Mouse (Mus musculus) kidney, adult 2 months (tissue): ENCODE results near the gene Ntrk1. TPM values are rescaled to one million over a fixed set of nuclear protein-coding genes. Genes with fewer than 3 reads are reported as not detected.
A peak's percentile ranks its signal among the peaks of the same experiment; 100 is the strongest.

Experiments used
- DNase-seq: peaks from one replicate; pipeline ENCODE4 v3.0.0; 2021
- H3K27ac ChIP-seq: fragments of 200-500 bp; 2 replicates; pipeline ENCODE4 v1.5.1; 2012; ENCODE audit warnings: low read depth, low read length, control low read depth, inconsistent platforms; ENCODE audit not compliant: insufficient read depth
- H3K27me3 ChIP-seq: fragments of 200-500 bp; replicated peaks from 2 replicates; pipeline ENCODE4 v1.6.1; 2012; ENCODE audit warnings: mild to moderate bottlenecking, moderate library complexity, low read length, inconsistent platforms; ENCODE audit not compliant: control insufficient read depth, insufficient read depth
- H3K36me3 ChIP-seq: fragments of 200-500 bp; 2 replicates; pipeline ENCODE4 v1.6.1; 2012; ENCODE audit warnings: mild to moderate bottlenecking, moderate library complexity, low read length, inconsistent platforms; ENCODE audit not compliant: control insufficient read depth, insufficient read depth
- H3K4me1 ChIP-seq: fragments of 200-500 bp; 2 replicates; pipeline ENCODE4 v1.6.1; 2011; ENCODE audit warnings: low read length; ENCODE audit not compliant: control insufficient read depth, insufficient read depth
- H3K4me3 ChIP-seq: fragments of 200-500 bp; 2 replicates; pipeline ENCODE4 v1.5.1; 2011; ENCODE audit warnings: mild to moderate bottlenecking, low read depth, low read length, control low read depth; ENCODE audit not compliant: insufficient read depth
- CTCF ChIP-seq: fragments of 200-500 bp; conservative IDR thresholded peaks from 2 replicates; pipeline ENCODE4 v1.5.1; 2011; ENCODE audit warnings: low read depth, mild to moderate bottlenecking, control low read depth, low read length, moderate library complexity, mixed read lengths; ENCODE audit not compliant: insufficient read depth, insufficient read length
- POLR2A ChIP-seq: fragments of 200-500 bp; IDR thresholded peaks from one replicate; pipeline ENCODE4 v1.6.1; 2011; ENCODE audit warnings: low read depth, low read length, control low read depth
- WGBS: fragments of 180-500 bp; shearing (Covaris S2); methylation state at CpG from one replicate; pipeline ENCODE4 v1.1.7; 2018; 5-methylcytosine and 5-hydroxymethylcytosine counted together
- polyA plus RNA-seq: library from polyadenylated mRNA; depleted of rRNA; stranded (reverse); fragments of >200 nt; gene quantifications from 2 replicates; pipeline ENCODE4 v1.2.3, GENCODE M21; 2012

Ntrk1 gene
- polyA plus RNA-seq, 1 experiment, result 4.5 TPM

DNA sequence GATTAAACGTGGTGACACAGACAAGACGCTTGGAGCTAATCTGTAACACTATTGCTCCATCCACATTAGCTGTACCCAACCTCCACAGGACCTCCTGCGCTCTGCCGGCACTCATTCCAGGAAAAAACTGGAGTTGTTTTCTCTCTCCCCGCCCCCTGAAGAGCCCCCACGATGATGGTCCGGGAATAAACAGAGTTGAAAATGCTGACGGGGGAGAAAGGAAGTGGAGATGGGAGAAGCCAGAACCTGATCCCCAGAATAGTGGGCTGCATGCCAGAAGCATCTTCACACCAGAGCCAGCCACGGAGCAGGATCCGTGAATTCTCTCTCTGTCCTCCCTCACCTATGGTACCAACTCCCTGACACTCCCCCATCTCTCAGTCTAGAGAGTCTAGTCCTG lies 30.5 kb downstream of the Ntrk1 start:
- Histone ChIP-seq H3K36me3 (no peaks in the 10 kb centered on the region), H3K4me3 (peak overlapping the region; percentile 43), H3K27ac (peak overlapping the region; percentile 89), H3K4me1 (peaks cover 7% of the 10 kb centered on the region; the same call in 1 of the 2 replicates), H3K27me3 (no peaks in the 10 kb centered on the region)
- 20% methylated on average over 10 of the region's 10 CpGs for WGBS
- no peak for TF ChIP-seq CTCF
- TF ChIP-seq POLR2A, result no peak
- peak; percentile 60 for DNase-seq

DNA sequence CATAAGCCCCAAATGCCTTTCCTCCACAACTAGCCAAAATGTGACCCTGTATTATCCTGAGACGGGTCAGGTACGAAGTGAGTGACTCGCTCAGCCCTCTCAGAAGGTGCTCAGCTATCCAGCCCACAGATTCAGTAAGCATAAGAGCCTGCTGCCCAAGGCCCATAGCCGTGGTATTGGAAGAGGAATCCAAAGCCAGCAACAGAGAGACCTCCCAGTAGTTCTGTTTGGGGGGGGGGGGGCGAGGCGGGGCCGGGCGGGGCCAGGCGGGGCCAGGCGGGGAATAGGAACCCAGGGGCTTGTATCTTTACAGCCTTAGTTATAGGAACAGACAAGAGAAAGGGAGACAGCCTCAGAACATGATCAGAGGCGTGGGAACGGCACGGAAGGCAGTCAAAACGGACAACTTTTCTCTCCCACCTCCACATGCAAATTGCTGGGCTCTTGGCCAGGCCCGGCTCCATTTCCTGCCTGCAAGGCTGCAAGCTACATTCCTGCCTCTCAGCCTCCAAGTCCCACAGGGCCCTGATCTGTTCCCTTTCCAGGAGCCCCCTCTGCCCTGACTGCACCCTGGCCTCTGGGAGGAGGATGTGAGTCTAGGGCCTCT lies 31.2 kb downstream of the Ntrk1 start:
- peak; percentile 88 for DNase-seq
- TF ChIP-seq POLR2A (no peak), CTCF (no peak)
- Histone ChIP-seq H3K27ac (peak overlapping the region; percentile 89; the same call in 1 of the 2 replicates), H3K36me3 (no peaks in the 10 kb centered on the region), H3K4me3 (peak overlapping the region; percentile 43; the same call in 1 of the 2 replicates), H3K4me1 (peaks cover 7% of the 10 kb centered on the region; the same call in 1 of the 2 replicates), H3K27me3 (no peaks in the 10 kb centered on the region)
- 13% methylated on average over 15 of the region's 15 CpGs for WGBS

- 45% methylated on average over 4 of the region's 4 CpGs for WGBS
- Histone ChIP-seq H3K4me1 (peaks cover 7% of the 10 kb centered on the region; the same call in 1 of the 2 replicates), H3K36me3 (no peaks in the 10 kb centered on the region), H3K27ac (no peak overlapping the region), H3K27me3 (no peaks in the 10 kb centered on the region), H3K4me3 (no peak overlapping the region)
- no peak for TF ChIP-seq CTCF
- TF ChIP-seq POLR2A, result no peak
- no peak for DNase-seq
These were observed 31.8 kb downstream of the Ntrk1 start for GRCm38 (mm10) chr3:87763202-87763601.

- peak; percentile 69 for DNase-seq
- H3K27ac ChIP-seq, result no peak overlapping the region
- peaks cover 7% of the 10 kb centered on the region; the same call in 1 of the 2 replicates for H3K4me1 ChIP-seq
- no peaks in the 10 kb centered on the region for H3K36me3 ChIP-seq
- no peak overlapping the region for H3K4me3 ChIP-seq
- H3K27me3 ChIP-seq, result no peaks in the 10 kb centered on the region
- WGBS, result 55% methylated on average over 20 of the region's 20 CpGs
- TF ChIP-seq POLR2A (no peak), CTCF (no peak)
These were observed 33.3 kb downstream of the Ntrk1 start for GRCm38 (mm10) chr3:87761408-87762375.

- Histone ChIP-seq H3K4me1 (peaks cover 7% of the 10 kb centered on the region; the same call in 1 of the 2 replicates), H3K27ac (no peak overlapping the region), H3K36me3 (no peaks in the 10 kb centered on the region), H3K4me3 (no peak overlapping the region), H3K27me3 (no peaks in the 10 kb centered on the region)
- no peak for DNase-seq
- 53% methylated on average over 5 of the region's 5 CpGs for WGBS
- TF ChIP-seq POLR2A (no peak), CTCF (no peak)
These were observed 36.3 kb downstream of the Ntrk1 start for GRCm38 (mm10) chr3:87758641-87759040.

DNA sequence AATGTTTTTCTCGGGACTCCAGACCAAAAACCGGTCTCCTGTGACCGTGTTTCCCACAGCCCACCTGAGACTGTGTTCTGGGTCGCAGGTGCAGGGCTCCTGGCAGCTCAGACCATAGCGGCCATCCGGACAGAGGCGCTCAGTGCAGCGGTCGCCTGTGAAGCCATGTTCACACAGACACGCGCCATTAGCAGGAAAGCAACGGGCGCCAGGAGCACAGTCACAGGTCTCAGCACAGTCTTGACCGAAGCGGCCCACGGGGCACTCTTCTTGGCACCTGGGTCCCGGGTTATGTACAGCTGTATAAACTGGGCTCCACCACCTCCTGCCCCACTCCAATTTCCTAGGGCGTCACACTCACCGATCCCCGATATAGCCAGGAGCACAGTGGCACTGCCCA lies 38.5 kb downstream of the Ntrk1 start:
- peaks cover 3% of the 10 kb centered on the region; the same call in 1 of the 2 replicates for H3K4me1 ChIP-seq
- H3K27me3 ChIP-seq, result no peaks in the 10 kb centered on the region
- H3K4me3 ChIP-seq, result no peak overlapping the region
- DNase-seq, result no peak
- no peak overlapping the region for H3K27ac ChIP-seq
- H3K36me3 ChIP-seq, result no peaks in the 10 kb centered on the region
- 57% methylated on average over 20 of the region's 20 CpGs for WGBS
- TF ChIP-seq POLR2A (no peak), CTCF (no peak)

GRCm38 (mm10) chr3:87755964-87756363 lies 39.0 kb downstream of the Ntrk1 start:
- DNase-seq, result peak; percentile 88
- peak; percentile 92 for TF ChIP-seq CTCF
- TF ChIP-seq POLR2A, result no peak
- Histone ChIP-seq H3K36me3 (no peaks in the 10 kb centered on the region), H3K4me3 (no peak overlapping the region; the same call in 1 of the 2 replicates), H3K4me1 (no peaks in the 10 kb centered on the region), H3K27me3 (no peaks in the 10 kb centered on the region), H3K27ac (no peak overlapping the region)
- WGBS, result 10% methylated on average over 24 of the region's 24 CpGs
